Mouse (Mus musculus): ENCODE results near the gene Nupl1. TPM values are rescaled to one million over a fixed set of nuclear protein-coding genes. Genes with fewer than 3 reads are reported as not detected.
A peak's percentile ranks its signal among the peaks of the same experiment; 100 is the strongest.

The Nupl1 gene
- polyA plus RNA-seq (2014; fragmentation: Nextera tagmentation; extraction: Ambion mirVana): 0.07 TPM in 1 of 2 replicates, not detected in the other

DNA sequence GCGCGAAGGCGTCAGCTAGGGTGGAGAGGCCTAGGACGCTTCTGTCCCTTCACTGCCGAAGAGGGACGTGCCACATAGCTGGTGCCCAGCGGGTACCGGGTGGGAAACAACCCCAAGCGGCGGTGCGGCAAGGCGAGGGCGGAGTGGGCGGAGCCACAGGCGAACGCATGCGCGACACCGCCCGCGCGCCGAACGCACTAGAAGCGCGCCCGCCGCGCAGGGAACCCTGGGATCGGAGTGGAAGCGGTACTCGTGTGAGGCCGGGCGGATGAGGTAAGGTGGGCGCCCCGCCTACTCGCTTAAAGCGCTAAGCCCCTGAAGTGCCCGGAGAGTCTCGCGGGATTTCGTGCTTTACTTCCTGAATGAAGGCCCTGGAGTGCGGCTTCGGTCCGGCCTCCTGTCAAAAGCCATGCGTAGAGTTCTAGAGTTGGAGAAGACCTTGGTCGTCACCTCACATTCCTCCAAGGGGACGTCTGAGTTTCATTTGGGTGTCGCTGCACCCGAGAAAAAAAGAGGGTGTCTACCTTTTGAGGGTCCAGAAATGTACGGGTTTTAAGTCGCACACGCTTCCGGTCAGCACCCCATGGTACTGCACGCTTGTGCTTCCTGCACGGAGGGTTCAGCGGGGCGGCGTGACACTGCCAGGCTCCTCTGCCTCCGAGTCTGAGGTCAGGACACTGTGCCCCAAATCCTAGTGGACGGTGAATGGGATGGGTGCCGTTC is at the start of gene Nupl1, which contains the start of gene Gm49336:
TSS of gene Nupl1 (minus strand) at position 151 of the 723 bp plus-strand sequence.
TSS of gene Gm49336 (minus strand) at position 227 of the 723 bp plus-strand sequence.
- Histone ChIP-seq H3K27me3 (ENCODE audit: control insufficient read depth, insufficient read depth, low read length) (no peaks in the 10 kb centered on the region), H3K36me3 (ENCODE audit: control insufficient read depth, insufficient read depth, low read length) (peaks cover 6% of the 10 kb centered on the region; the same call in 1 of the 2 replicates), H3K9ac (ENCODE audit: low read length) (peak within 1 kb of the TSS; percentile 98), H3K4me2 (ENCODE audit: low read length) (peak within 1 kb of the TSS; percentile 78), H3K4me1 (ENCODE audit: control insufficient read depth in 2 of 2, insufficient read depth in 2 of 2, low read length in 2 of 2) (peaks cover 5 to 21% of the 10 kb centered on the region in 2 experiments), H3K27ac (replicated peaks in 1 of 2; ENCODE audit: control insufficient read depth in 1 of 2, insufficient read depth in 1 of 2, low read depth in 2 of 2, low read length in 2 of 2) (peak within 1 kb of the TSS; percentile 91 to 95), H3K4me3 (ENCODE audit: control insufficient read depth in 1 of 2, insufficient read depth in 1 of 2, low read depth in 1 of 2, low read length in 2 of 2) (peak within 1 kb of the TSS; percentile 97 to 99), H3K9me3 (ENCODE audit: control insufficient read depth, low read length) (no peaks in the 10 kb centered on the region)
- peak; percentile 99 for ATAC-seq (ENCODE audit: insufficient number of reproducible peaks, insufficient read depth, low FRiP score, low read depth)
- WGBS: under 1% methylated on average over 61 of the region's 62 CpGs

GRCm38 (mm10) chr14:60301024-60301423 is 49.8 kb upstream of the Nupl1 start:
- ATAC-seq (ENCODE audit: insufficient number of reproducible peaks, insufficient read depth, low FRiP score, low read depth): no peak
- Histone ChIP-seq H3K27me3 (ENCODE audit: control insufficient read depth, insufficient read depth, low read length) (no peaks in the 10 kb centered on the region), H3K9ac (ENCODE audit: low read length) (no peak overlapping the region), H3K4me3 (ENCODE audit: control insufficient read depth in 1 of 2, insufficient read depth in 1 of 2, low read depth in 1 of 2, low read length in 2 of 2) (no peak overlapping the region), H3K9me3 (ENCODE audit: control insufficient read depth, low read length) (no peaks in the 10 kb centered on the region), H3K4me1 (ENCODE audit: control insufficient read depth in 2 of 2, insufficient read depth in 2 of 2, low read length in 2 of 2) (no peaks in the 10 kb centered on the region), H3K27ac (replicated peaks in 1 of 2; ENCODE audit: control insufficient read depth in 1 of 2, insufficient read depth in 1 of 2, low read depth in 2 of 2, low read length in 2 of 2) (no peak overlapping the region), H3K36me3 (ENCODE audit: control insufficient read depth, insufficient read depth, low read length) (peaks cover 66% of the 10 kb centered on the region), H3K4me2 (ENCODE audit: low read length) (no peak overlapping the region)
- WGBS: 91% methylated on average over 6 of the region's 6 CpGs

DNA sequence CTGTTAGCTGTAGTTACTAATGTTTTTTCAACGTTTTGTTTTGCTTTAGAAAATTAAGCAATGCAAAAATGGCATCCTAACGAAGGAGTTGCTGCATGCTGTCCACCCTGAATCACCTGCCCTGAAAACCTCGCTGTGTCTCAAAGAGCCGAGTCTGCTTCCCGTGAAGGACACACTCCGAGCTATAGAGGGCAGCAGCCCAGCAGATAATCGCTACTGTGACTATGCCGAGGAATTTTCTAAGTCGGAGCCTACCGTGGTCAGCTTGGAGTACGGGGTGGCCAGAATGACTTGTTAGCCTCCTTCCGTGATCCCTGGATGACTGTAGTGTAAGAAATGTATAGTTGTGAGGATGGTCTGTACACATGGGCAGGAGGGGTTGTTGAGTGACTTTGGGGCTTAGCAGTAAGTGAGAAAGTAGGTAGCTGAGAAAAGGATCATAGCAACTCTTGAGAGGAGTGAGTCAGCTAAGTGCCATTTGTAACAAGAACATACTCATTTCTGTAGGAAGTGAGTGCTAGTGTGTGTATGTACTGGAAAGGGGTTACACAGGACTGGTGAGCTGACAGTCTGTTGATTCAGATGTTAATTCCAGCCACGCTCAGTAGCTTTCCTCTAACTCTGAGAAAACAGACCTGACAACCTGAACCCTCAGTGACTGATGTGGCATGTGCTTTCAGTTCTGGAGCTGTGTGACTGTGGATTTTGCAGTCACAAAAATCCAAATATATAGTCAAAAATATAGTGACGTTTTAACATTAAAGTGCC is 49.2 kb upstream of the Nupl1 start:
- WGBS: 70% methylated on average over 14 of the region's 14 CpGs
- no peaks in the 10 kb centered on the region for H3K27me3 ChIP-seq (ENCODE audit: control insufficient read depth, insufficient read depth, low read length)
- no peak for ATAC-seq (ENCODE audit: insufficient number of reproducible peaks, insufficient read depth, low FRiP score, low read depth)

GRCm38 (mm10) chr14:60295531-60295930 is 44.3 kb upstream of the Nupl1 start:
- Histone ChIP-seq H3K27me3 (ENCODE audit: control insufficient read depth, insufficient read depth, low read length) (no peaks in the 10 kb centered on the region), H3K27ac (replicated peaks in 1 of 2; ENCODE audit: control insufficient read depth in 1 of 2, insufficient read depth in 1 of 2, low read depth in 2 of 2, low read length in 2 of 2) (no peak overlapping the region), H3K9ac (ENCODE audit: low read length) (no peak overlapping the region), H3K4me3 (ENCODE audit: control insufficient read depth in 1 of 2, insufficient read depth in 1 of 2, low read depth in 1 of 2, low read length in 2 of 2) (no peak overlapping the region), H3K4me2 (ENCODE audit: low read length) (no peak overlapping the region), H3K4me1 (ENCODE audit: control insufficient read depth in 2 of 2, insufficient read depth in 2 of 2, low read length in 2 of 2) (no peaks in the 10 kb centered on the region), H3K36me3 (ENCODE audit: control insufficient read depth, insufficient read depth, low read length) (peaks cover 63% of the 10 kb centered on the region), H3K9me3 (ENCODE audit: control insufficient read depth, low read length) (no peaks in the 10 kb centered on the region)
- WGBS: 85% methylated on average over 1 of the region's 1 CpGs
- ATAC-seq (ENCODE audit: insufficient number of reproducible peaks, insufficient read depth, low FRiP score, low read depth): no peak

More for the DNA sequence above, 49.2 kb upstream of the Nupl1 start:
- H3K4me1 ChIP-seq (ENCODE audit: control insufficient read depth in 2 of 2, insufficient read depth in 2 of 2, low read length in 2 of 2): no peaks in the 10 kb centered on the region
- no peak overlapping the region for H3K4me3 ChIP-seq (ENCODE audit: control insufficient read depth in 1 of 2, insufficient read depth in 1 of 2, low read depth in 1 of 2, low read length in 2 of 2)
- H3K27ac ChIP-seq (replicated peaks in 1 of 2; ENCODE audit: control insufficient read depth in 1 of 2, insufficient read depth in 1 of 2, low read depth in 2 of 2, low read length in 2 of 2): no peak overlapping the region
- H3K4me2 ChIP-seq (ENCODE audit: low read length): no peak overlapping the region
- H3K9ac ChIP-seq (ENCODE audit: low read length): no peak overlapping the region
- H3K36me3 ChIP-seq (ENCODE audit: control insufficient read depth, insufficient read depth, low read length): peaks cover 66% of the 10 kb centered on the region
- no peaks in the 10 kb centered on the region for H3K9me3 ChIP-seq (ENCODE audit: control insufficient read depth, low read length)

- no peak overlapping the region for H3K4me2 ChIP-seq (ENCODE audit: low read length)
- no peak overlapping the region for H3K27ac ChIP-seq (replicated peaks in 1 of 2; ENCODE audit: control insufficient read depth in 1 of 2, insufficient read depth in 1 of 2, low read depth in 2 of 2, low read length in 2 of 2)
- H3K9ac ChIP-seq (ENCODE audit: low read length): no peak overlapping the region
- WGBS: 81% methylated on average over 4 of the region's 4 CpGs
- H3K9me3 ChIP-seq (ENCODE audit: control insufficient read depth, low read length): no peaks in the 10 kb centered on the region
- no peak overlapping the region for H3K4me3 ChIP-seq (ENCODE audit: control insufficient read depth in 1 of 2, insufficient read depth in 1 of 2, low read depth in 1 of 2, low read length in 2 of 2)
- H3K36me3 ChIP-seq (ENCODE audit: control insufficient read depth, insufficient read depth, low read length): peaks cover 58% of the 10 kb centered on the region
- no peaks in the 10 kb centered on the region for H3K27me3 ChIP-seq (ENCODE audit: control insufficient read depth, insufficient read depth, low read length)
- no peaks in the 10 kb centered on the region for H3K4me1 ChIP-seq (ENCODE audit: control insufficient read depth in 2 of 2, insufficient read depth in 2 of 2, low read length in 2 of 2)
- ATAC-seq (ENCODE audit: insufficient number of reproducible peaks, insufficient read depth, low FRiP score, low read depth): no peak
Observed at GRCm38 (mm10) chr14:60290363-60290762, 39.1 kb upstream of the Nupl1 start.

GRCm38 (mm10) chr14:60286194-60286863 is 35.1 kb upstream of the Nupl1 start:
- Histone ChIP-seq H3K36me3 (ENCODE audit: control insufficient read depth, insufficient read depth, low read length) (peaks cover 52% of the 10 kb centered on the region), H3K9ac (ENCODE audit: low read length) (no peak overlapping the region), H3K27me3 (ENCODE audit: control insufficient read depth, insufficient read depth, low read length) (no peaks in the 10 kb centered on the region), H3K4me2 (ENCODE audit: low read length) (no peak overlapping the region), H3K9me3 (ENCODE audit: control insufficient read depth, low read length) (no peaks in the 10 kb centered on the region), H3K4me1 (ENCODE audit: control insufficient read depth in 2 of 2, insufficient read depth in 2 of 2, low read length in 2 of 2) (no peaks in the 10 kb centered on the region), H3K4me3 (ENCODE audit: control insufficient read depth in 1 of 2, insufficient read depth in 1 of 2, low read depth in 1 of 2, low read length in 2 of 2) (no peak overlapping the region), H3K27ac (replicated peaks in 1 of 2; ENCODE audit: control insufficient read depth in 1 of 2, insufficient read depth in 1 of 2, low read depth in 2 of 2, low read length in 2 of 2) (no peak overlapping the region)
- ATAC-seq (ENCODE audit: insufficient number of reproducible peaks, insufficient read depth, low FRiP score, low read depth): no peak
- 87% methylated on average over 7 of the region's 7 CpGs for WGBS
